Mouse (Mus musculus) Patski (cell line): ENCODE measurements around the gene Trim13. TPM values are rescaled to one million over a fixed set of nuclear protein-coding genes. Genes with fewer than 3 reads are reported as not detected.

Experiments
- ATAC-seq: fragments of 100-300 bp; one replicate; pipeline ENCODE4 v1.8.0; 2021
- CTCF ChIA-PET: fragments of 350-600 bp; sonication (Branson Sonifier 250); formaldehyde crosslinking; loops from one replicate; lab custom pipeline; 2022; ENCODE audit warnings: inconsistent platforms; lab: Charles Lee
- POLR2A ChIA-PET: fragments of 350-600 bp; sonication (Branson Sonifier 250); formaldehyde crosslinking; loops from one replicate; lab custom pipeline; 2022; ENCODE audit warnings: antibody characterized with exemption, inconsistent platforms; lab: Charles Lee
- DNase-seq: peaks from one replicate; pipeline ENCODE4 v3.0.0-alpha.2; 2011; ENCODE audit warnings: low read depth, low spot score
- H3K27me3 ChIP-seq: fragments of 371-371 bp; one replicate; pipeline ENCODE4 v1.5.1; 2021
- CTCF ChIP-seq: fragments of 100-300 bp; IDR thresholded peaks from one replicate; pipeline ENCODE4 v1.5.1; 2021
- in situ Hi-C: fragments of 300-500 bp; cut with MboI; formaldehyde crosslinking; loops from 3 replicates; pipeline ENCODE4 v1.11.1; 2018; ENCODE audit warnings: low pct_unique_long_range_greater_than_20kb, mixed read lengths
- polyA plus RNA-seq: library from polyadenylated mRNA; unstranded; gene quantifications from one replicate; pipeline ENCODE4 v1.2.3, GENCODE M21; 2021

The Trim13 gene
- polyA plus RNA-seq, 1 experiment from 2014 or later, result 13.2 TPM

- ATAC-seq (no peak), DNase-seq (no peak)
- in situ Hi-C loops, result loop anchor here (5.0 kb wide), 2 partner anchors 602 to 807 kb away; partner anchors contain the start of gene Gucy1b2
- no peaks in the 10 kb centered on the region for H3K27me3 ChIP-seq
- POLR2A ChIA-PET, result interaction anchor here (0.6 kb wide), 1 partner anchor 53 kb away, joined by 3 read pairs; no protein-coding TSS in a partner anchor
- CTCF ChIA-PET, result interaction anchor here (0.6 to 2.0 kb wide), 11 partner anchors 14 to 602 kb away, joined by 3 to 8 read pairs (median 3); no protein-coding TSS in a partner anchor
- TF ChIP-seq CTCF, result no peak
Measured at GRCm38 (mm10) chr14:61650291-61650960, 52.4 kb downstream of the Trim13 start.

Other genes with a start within 250 kb of the Trim13 start
- gene Ebpl, start 237.8 kb upstream of the Trim13 start, polyA plus RNA-seq, result 4.0 TPM
- gene Kpna3, start 158.4 kb upstream of the Trim13 start, polyA plus RNA-seq, result 37.7 TPM
- 20.9 TPM for gene Spryd7, start 41.4 kb upstream of the Trim13 start, polyA plus RNA-seq
- gene Kcnrg, start 9.2 kb downstream of the Trim13 start, polyA plus RNA-seq, result 0.37 TPM